Mouse (Mus musculus) testis, adult 2 months (tissue): ENCODE results near the gene Gm3336.

Experiments
- CTCF ChIP-seq: fragments of 200-500 bp; IDR thresholded peaks from 2 replicates; pipeline ENCODE4 v1.5.1; 2012; ENCODE audit warnings: low read depth, mild to moderate bottlenecking, inconsistent platforms, low read length, moderate library complexity; ENCODE audit not compliant: control insufficient read depth, insufficient read depth, insufficient replicate concordance
- POLR2A ChIP-seq: fragments of 200-500 bp; IDR thresholded peaks from 2 replicates; pipeline ENCODE4 v1.6.1; 2012; ENCODE audit warnings: low read depth, mild to moderate bottlenecking, inconsistent platforms, low read length, moderate library complexity; ENCODE audit not compliant: control insufficient read depth

GRCm38 (mm10) chr8:70745691-70746220 lies 27.4 kb downstream of the Gm3336 start:
- TF ChIP-seq CTCF, result no peak
- no peak for TF ChIP-seq POLR2A
